In the genomic region with DNA sequence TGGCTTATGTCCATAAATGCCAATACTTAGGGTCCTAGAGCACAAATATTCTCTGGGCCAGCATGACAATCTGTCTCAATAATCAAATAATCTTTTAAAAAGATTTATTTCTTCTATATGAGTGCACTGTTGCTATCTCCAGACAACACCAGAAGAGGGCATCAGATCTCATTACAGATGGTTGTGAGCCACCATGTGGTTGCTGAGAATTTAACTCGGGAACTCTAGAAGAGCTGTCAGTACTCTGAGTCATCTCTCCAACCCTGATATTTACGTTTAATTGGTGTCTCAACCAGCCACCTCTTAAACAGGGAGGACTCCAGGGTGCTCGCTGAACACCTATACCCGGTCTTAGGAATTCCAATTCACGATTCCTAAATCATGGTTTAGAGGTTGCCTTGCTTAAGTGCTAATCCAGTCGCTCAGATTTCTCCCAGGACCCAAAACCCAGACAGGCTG, we compare ENCODE assay signal across 8 mouse cellular contexts. TPM values are rescaled to one million over a fixed set of nuclear protein-coding genes. Genes with fewer than 3 reads are reported as not detected.
A peak's percentile ranks its signal among the peaks of the same experiment; 100 is the strongest.
DNase-seq lines count a peak whose midpoint lies in the region; ATAC-seq and TF ChIP-seq lines count a peak whose summit lies in the region.
"Not testable (repeated sequence)": the region's sequence is repeated elsewhere in the genome, so short reads cannot be mapped to it uniquely, and the experiment has no call there.

No protein-coding gene starts in this region.

- not testable (repeated sequence) for H3K4me1 ChIP-seq in bone marrow, adult 2 months (ENCODE audit: control insufficient read depth, insufficient read depth, low read length); heart, embryonic 15.5 days (replicated peaks); kidney, embryonic 14.5 days (ENCODE audit: control insufficient read depth, insufficient read depth, low read length); limb, embryonic 10.5 days
- peaks cover 17% of the 10 kb centered on the region for H3K4me1 ChIP-seq in erythroblast, embryonic 14.5 days (ENCODE audit: control insufficient read depth)

- peak overlapping the region; percentile 62 for H3K4me2 ChIP-seq in heart, embryonic 15.5 days
- H3K4me2 ChIP-seq in kidney, embryonic 14.5 days (replicated peaks; ENCODE audit: low read depth, low read length), result peak overlapping the region; percentile 63

- not testable (repeated sequence) for TF ChIP-seq CTCF in bone marrow, adult 2 months (IDR thresholded peaks at IDR 0.05; ENCODE audit: control insufficient read depth, insufficient read depth, low read length)

- whole genome bisulfite sequencing in bone marrow, adult 2 months, result 36% methylated on average over 6 of the region's 6 CpGs
- WGBS in heart, embryonic 15.5 days, result 51% methylated on average over 6 of the region's 6 CpGs
- WGBS in kidney, embryonic 14.5 days, result 72% methylated on average over 6 of the region's 6 CpGs
- 76% methylated on average over 6 of the region's 6 CpGs for WGBS in limb, embryonic 10.5 days
- WGBS in macrophage (ENCODE audit: missing documents), result 38% methylated on average over 6 of the region's 6 CpGs

- peak overlapping the region; percentile 76 for H3K9ac ChIP-seq in heart, embryonic 15.5 days
- H3K9ac ChIP-seq in kidney, embryonic 14.5 days (ENCODE audit: low read depth, low read length), result peak overlapping the region; percentile 81

- not testable (repeated sequence) for H3K79me2 ChIP-seq in macrophage (ENCODE audit: inconsistent target)

- peaks cover 13% of the 10 kb centered on the region for H3K9me3 ChIP-seq in erythroblast, embryonic 14.5 days (ENCODE audit: control insufficient read depth, low read length)
- H3K9me3 ChIP-seq in heart, embryonic 15.5 days (replicated peaks), result peaks cover 18% of the 10 kb centered on the region
- H3K9me3 ChIP-seq in kidney, embryonic 14.5 days (ENCODE audit: control insufficient read depth, low read length), result peaks cover 37% of the 10 kb centered on the region
- peaks cover 30% of the 10 kb centered on the region for H3K9me3 ChIP-seq in limb, embryonic 10.5 days (replicated peaks)

- DNase-seq in CD4-positive helper T cell, adult 2 months (ENCODE audit: low read depth, low spot score), result peak; percentile 26
- not testable (repeated sequence) for DNase-seq in limb, embryonic 10.5 days (ENCODE audit: low spot score)
- peak; percentile 44 to 54 for DNase-seq in right cerebral cortex, postnatal 10 days (ENCODE audit: low spot score in 2 of 2)

- not testable (repeated sequence) for H3K27me3 ChIP-seq in erythroblast, embryonic 14.5 days (ENCODE audit: control insufficient read depth); heart, embryonic 15.5 days; kidney, embryonic 14.5 days (ENCODE audit: control insufficient read depth, insufficient read depth, low read length); limb, embryonic 10.5 days (ENCODE audit: low read depth, poor library complexity, severe bottlenecking)

- not testable (repeated sequence) for TF ChIP-seq POLR2A in bone marrow, adult 2 months (IDR thresholded peaks at IDR 0.05; ENCODE audit: borderline replicate concordance, control insufficient read depth, low read depth, low read length)

- peaks cover 16% of the 10 kb centered on the region for H3K36me3 ChIP-seq in erythroblast, embryonic 14.5 days (ENCODE audit: control insufficient read depth)
- H3K36me3 ChIP-seq in heart, embryonic 15.5 days, result peaks cover 36% of the 10 kb centered on the region
- H3K36me3 ChIP-seq in kidney, embryonic 14.5 days (ENCODE audit: control insufficient read depth, insufficient read depth, low read length), result peaks cover 35% of the 10 kb centered on the region
- peaks cover 46% of the 10 kb centered on the region for H3K36me3 ChIP-seq in limb, embryonic 10.5 days
- H3K36me3 ChIP-seq in macrophage (ENCODE audit: inconsistent target), result not testable (repeated sequence)

- H3K4me3 ChIP-seq in bone marrow, adult 2 months (replicated peaks; ENCODE audit: control insufficient read depth, low read depth, low read length), result peak overlapping the region; percentile 14
- peak overlapping the region; percentile 65 for H3K4me3 ChIP-seq in erythroblast, embryonic 14.5 days (replicated peaks)
- peak overlapping the region; percentile 76 for H3K4me3 ChIP-seq in heart, embryonic 15.5 days
- peak overlapping the region; percentile 76 for H3K4me3 ChIP-seq in kidney, embryonic 14.5 days (ENCODE audit: low read length)
- H3K4me3 ChIP-seq in limb, embryonic 10.5 days, result peak overlapping the region; percentile 70
- H3K4me3 ChIP-seq in macrophage (ENCODE audit: inconsistent target), result peak overlapping the region; percentile 47

- ATAC-seq in heart, embryonic 15.5 days (replicated peaks; ENCODE audit: insufficient number of reproducible peaks, insufficient read depth, low FRiP score, low read depth); kidney, embryonic 14.5 days (ENCODE audit: low FRiP score, low TSS enrichment): not testable (repeated sequence)

- not testable (repeated sequence) for H3K27ac ChIP-seq in bone marrow, adult 2 months (ENCODE audit: control insufficient read depth, insufficient read depth, low read depth, low read length, poor library complexity); kidney, embryonic 14.5 days (ENCODE audit: low read depth, low read length); macrophage
- peak overlapping the region; percentile 80 for H3K27ac ChIP-seq in heart, embryonic 15.5 days
- peak overlapping the region; percentile 87 for H3K27ac ChIP-seq in limb, embryonic 10.5 days

RNA-seq across cellular contexts. Expression of gene Srpk2, which starts 27.3 kb away (rescaled TPM):
- polyA plus RNA-seq in bone marrow, adult 2 months (2011; ENCODE audit: insufficient read depth, insufficient read length, low replicate concordance, missing spikeins), result 8.9 and 22.8 TPM in 2 replicates
- 0.02 and 0.06 TPM in 2 replicates for polyA plus RNA-seq in erythroblast, embryonic 14.5 days (2012)
- polyA plus RNA-seq in heart, embryonic 15.5 days (2015; fragmentation: Nextera tagmentation; extraction: Ambion mirVana), result 39.7 and 40.5 TPM in 2 replicates
- polyA plus RNA-seq in kidney, embryonic 14.5 days (2014; fragmentation: Nextera tagmentation; extraction: Ambion mirVana), result 41.8 and 50.8 TPM in 2 replicates
- polyA plus RNA-seq in limb, embryonic 10.5 days (2016; fragmentation: Nextera tagmentation; extraction: Ambion mirVana), result 36.9 and 44.1 TPM in 2 replicates
- 100 to 1,000 TPM in 22 of 26 experiments, 10 to 100 TPM in 4; 62.4 to 199 (median 146) TPM for total RNA-seq in macrophage (2018; cell fraction: chromatin; rRNA removed)
- total RNA-seq in macrophage (2018; cell fraction: cytosol; rRNA removed), result 10 to 100 TPM; 13.4 to 26.5 (median 20.3) TPM
- 100 to 1,000 TPM in 10 of 26 experiments, 10 to 100 TPM in 16; 33.4 to 169 (median 86.1) TPM for total RNA-seq in macrophage (2018; cell fraction: nucleus; rRNA removed)
- polyA plus RNA-seq in macrophage (2018), result 17.2 to 23.3 TPM (median 20.3 TPM) in 3 replicates

Comparison
In these comparisons a context has a peak if more than half of its experiments do, and no peak if none do; other contexts are left out.
1. H3K4me3 ChIP-seq: peak in every context shown above with its lines; median percentile 76 in heart, embryonic 15.5 days; 76 in kidney, embryonic 14.5 days; 70 in limb, embryonic 10.5 days; 65 in erythroblast, embryonic 14.5 days; 47 in macrophage; 14 in bone marrow, adult 2 months.